Mouse (Mus musculus): Measurements from ENCODE around the gene Lsmem1. TPM values are rescaled to one million over a fixed set of nuclear protein-coding genes. Genes with fewer than 3 reads are reported as not detected.

Lsmem1 gene
- total RNA-seq, 2 experiments from 2014 or later, result 0.69 to 1.3 TPM

DNA sequence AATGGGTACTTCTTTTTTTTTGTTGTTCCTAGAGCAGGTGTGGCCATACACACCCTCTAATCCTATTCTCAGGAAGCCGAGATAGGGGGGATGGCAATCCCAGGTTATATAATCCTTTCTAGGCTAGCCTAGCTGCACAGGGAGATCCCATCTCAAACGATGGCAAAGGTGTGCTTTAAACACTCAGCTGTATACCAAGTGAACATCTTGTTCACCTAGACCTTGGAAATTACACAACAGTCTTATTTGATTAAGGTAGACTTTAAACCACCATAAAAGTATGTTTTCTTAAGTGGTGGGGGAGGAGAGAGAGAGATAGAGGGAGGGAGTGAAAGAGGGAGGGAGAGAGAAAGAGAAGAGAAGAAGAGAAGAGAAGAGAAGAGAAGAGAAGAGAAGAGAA lies 38.5 kb downstream of the Lsmem1 start:
- intact Hi-C loops (cut with DNase I), result loop anchor here (10.0 kb wide), 1 partner anchor 496 kb away; no protein-coding TSS in a partner anchor
- no peak for DNase-seq (ENCODE audit: low spot score in 2 of 2)

DNA sequence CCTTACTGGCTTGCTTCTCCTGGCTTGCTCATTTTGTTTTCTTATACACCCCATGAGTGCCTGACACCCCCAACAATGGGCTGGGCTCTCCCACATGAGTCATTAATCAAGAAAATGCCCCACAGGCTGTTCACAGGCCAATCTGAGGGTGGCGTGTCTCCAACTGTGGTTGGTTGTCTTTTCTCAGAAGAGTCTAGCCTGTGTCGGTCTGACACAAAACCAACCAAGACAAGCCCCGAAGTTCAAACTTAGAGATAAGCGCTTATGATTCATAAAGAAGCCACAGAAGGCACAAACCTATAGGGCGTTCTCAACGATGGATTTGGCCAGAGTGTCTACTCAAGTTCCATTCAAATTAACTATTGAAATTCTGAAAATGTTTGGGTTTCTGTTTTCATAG lies 45.1 kb downstream of the Lsmem1 start:
- DNase-seq (ENCODE audit: low spot score in 2 of 2), result no peak
- intact Hi-C loops (cut with DNase I), result no loop called here

DNA sequence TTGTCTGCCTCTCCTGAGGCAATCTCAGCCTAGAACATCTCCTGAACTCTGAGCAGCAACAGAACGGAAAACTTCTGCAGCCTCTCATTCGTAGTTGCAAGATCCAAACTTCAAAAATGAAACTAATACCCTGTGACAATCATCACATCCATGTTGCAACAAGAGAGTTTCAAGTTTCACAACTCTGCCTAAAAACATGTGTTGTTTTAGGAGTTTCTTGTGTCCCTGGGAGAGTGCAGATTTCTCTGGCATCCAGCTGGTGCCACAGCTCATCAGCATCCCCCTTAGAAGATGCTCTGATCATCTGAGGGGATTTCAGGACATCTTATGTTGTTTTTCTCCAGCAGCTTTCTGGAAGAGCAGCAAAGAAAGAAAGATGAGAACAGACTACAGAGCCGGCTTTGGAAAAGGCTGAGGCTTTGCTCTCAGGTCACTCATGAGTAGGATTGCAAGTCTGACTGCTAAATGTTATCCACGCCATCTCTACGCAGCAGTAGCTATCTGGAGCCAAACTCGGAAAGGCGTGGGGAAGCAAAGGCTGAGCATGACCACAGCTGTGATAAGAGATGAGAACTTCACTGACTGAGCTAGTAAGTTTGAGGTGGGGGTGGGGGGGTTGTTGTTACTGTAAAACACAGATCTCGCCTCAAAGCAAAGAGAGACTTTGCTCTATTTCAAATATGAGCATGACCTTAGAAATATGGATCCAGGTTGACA lies 46.8 kb downstream of the Lsmem1 start:
- no peak for DNase-seq (ENCODE audit: low spot score in 2 of 2)

DNA sequence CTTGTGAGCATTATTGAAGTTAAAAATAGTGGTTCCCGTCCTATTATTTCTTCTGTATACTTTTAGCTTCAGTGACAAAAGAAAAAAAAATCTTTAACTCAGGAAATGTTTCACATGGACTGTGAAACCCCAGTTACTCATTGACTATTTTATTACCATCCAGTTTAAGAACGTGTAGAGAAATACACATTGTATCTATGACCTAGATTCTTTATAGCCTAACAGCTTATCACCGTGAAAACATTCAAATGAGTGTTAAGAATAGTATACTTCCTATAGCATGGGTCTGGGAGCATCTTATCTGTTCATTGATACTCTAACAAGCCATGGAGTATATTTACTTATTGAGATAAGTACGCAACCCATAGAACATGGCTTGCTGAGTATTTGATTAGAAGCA lies 52.0 kb downstream of the Lsmem1 start:
- DNase-seq (ENCODE audit: low spot score in 2 of 2), result no peak
- intact Hi-C loops (cut with DNase I), result no loop called here

More for the DNA sequence above, 46.8 kb downstream of the Lsmem1 start:
- intact Hi-C loops (cut with DNase I), result no loop called here

DNA sequence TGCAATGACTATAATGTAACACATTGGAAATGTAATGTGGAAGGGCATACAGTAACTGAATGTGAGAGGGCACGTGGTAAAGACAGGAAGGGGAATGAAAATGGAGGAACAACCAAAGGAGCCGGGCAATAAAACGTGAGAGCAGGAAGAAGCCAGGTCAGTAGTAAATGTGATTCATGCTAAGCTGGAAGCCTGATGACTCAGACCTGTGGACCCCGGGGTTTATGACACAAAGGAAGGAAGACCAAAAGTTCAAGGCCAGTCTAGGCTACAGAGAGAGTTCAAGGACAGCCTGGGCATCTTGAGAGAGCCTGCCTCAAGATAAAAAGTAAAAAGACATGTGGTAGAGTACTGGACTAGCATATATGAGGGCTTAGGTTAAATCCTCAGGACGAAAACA lies 52.8 kb downstream of the Lsmem1 start:
- no peak for DNase-seq (ENCODE audit: low spot score in 2 of 2)
- intact Hi-C loops (cut with DNase I), result no loop called here

DNA sequence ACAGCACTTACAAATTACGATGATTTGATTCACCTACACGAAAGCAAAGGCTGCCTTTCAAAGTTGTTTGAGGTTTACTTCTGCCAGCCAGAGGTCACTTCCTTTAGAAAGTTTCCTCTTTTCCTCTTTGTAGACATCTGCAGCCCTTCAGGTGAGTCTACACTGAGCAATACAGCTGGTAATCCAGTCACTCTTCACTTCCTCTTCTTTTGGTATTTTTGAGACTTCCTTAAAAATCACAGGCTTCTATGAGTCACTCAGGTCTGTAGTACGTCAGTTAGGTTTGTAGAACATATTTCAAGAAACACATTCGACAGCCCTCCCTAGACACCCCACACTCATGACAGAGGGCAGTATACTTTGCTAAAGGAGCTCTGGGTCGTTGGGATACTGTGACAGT lies 58.6 kb downstream of the Lsmem1 start:
- intact Hi-C loops (cut with DNase I), result no loop called here
- DNase-seq (ENCODE audit: low spot score in 2 of 2), result no peak

DNA sequence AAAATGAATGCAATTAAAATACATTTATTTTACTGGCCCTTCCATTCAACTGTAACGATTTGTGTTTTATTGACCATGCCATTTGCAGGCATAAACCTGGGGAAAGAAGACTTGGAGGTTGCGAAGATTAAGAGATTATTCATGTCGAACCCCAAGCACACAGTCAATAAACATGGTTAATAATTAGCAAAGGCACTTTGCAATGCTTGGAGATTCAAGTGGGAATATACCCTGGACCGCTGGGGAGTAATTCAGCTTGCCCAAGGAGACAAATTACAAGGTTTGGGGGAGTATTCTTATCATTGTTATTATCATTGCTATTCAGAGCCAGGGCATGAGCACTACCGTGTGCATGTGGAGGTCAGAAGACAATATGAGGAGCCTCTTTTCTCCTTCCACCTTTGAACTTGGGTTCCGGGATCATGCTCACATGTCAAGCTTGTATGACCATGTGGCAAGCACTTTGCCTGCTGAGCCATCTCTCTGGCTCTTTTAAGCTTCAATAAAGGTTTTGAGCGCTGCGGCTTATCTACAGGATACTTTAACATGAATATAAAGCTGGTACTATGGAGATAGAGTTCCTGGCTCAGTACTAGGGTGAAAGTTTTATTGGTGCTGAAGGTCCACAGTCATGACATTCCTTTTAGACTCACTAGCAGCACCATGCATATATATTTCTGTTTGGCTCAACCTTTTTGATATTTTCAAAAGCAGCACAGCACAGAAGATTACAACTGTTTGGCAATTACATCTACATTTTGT lies 59.6 kb downstream of the Lsmem1 start:
- DNase-seq (ENCODE audit: low spot score in 2 of 2), result no peak
- intact Hi-C loops (cut with DNase I), result no loop called here

DNA sequence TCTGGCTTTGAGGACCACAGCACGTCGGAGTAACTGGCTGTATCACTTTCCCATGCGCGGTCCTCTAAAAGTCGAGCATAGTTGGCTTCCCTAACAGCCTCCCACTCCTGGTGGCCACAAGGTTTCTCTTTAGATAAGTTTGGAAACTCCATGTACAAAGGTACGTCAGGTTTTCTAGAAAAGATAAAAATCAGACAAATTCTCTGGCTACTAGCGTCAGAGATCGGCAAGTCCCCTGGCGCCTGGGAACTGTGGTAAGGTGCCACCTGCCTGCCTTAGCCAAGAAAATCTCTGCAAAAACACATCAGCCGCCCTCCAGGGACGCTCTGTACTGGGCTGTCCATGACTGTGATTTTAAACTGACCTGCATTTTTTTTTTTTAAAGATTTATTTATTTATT lies 64.8 kb downstream of the Lsmem1 start:
- intact Hi-C loops (cut with DNase I), result loop anchor here (2.0 kb wide), 1 partner anchor 52 kb away; no protein-coding TSS in a partner anchor
- no peak for DNase-seq (ENCODE audit: low spot score in 2 of 2)

DNA sequence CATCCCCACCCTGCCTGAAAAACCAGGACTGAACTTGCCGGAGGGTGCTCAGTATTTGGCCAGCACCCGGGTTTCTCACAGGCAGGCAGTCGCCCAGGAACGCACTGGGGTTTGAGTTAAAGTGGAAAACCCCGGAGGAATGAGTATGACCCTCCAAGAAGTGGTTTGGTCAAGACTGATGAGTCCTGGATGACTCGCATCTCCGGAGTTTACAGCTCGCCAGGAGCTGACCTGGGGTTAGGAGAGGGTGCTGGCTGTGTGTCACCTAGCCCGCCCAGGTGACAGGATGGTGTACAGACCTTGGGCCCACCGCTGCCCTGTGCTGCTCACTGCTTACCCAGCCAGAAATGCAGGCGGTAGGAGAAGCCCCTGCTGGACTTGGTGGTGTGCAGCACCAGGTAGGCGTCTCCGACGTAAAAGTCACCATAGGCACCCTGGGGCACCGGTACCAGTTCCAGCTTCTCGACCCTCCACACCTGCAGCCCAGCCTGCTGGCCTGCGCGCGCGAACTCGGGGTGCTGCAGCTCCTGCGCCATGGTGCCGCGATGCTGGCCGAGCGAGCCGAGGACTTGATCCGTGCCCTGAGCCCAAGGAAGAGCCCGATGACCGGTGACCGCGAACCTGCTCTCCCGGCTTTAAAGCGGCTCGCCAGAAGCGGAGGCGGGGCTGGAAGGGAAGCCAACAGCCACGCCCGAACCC lies 65.6 kb downstream of the Lsmem1 start, which contains the start of gene Scin:
TSS of gene Scin (minus strand) at position 656 of the 699 bp plus-strand sequence.
- intact Hi-C loops (cut with DNase I), result loop anchor here (2.0 kb wide), 1 partner anchor 51 kb away; no protein-coding TSS in a partner anchor
- DNase-seq (ENCODE audit: low spot score in 2 of 2), result no peak

DNA sequence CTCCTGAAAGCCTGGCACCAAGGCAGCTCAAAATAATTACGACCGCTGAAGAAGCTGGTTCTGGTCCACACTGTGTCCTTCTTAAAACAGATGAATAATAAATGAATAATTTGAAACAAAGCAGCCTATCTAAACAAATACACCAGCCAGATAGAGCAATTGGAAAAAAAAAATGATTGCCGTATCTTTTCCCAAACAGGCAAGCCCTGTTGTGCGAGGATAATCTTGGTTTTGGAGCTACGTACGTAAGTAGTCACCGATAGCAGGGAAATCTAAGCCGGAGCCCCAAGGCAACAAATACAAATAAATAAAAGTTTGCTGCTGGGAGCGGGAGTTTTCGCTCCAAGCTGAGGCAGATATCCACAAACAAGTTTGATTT lies 66.1 kb downstream of the Lsmem1 start:
- peak in 1 of 2 experiments; percentile 3 for DNase-seq (ENCODE audit: low spot score in 2 of 2)
- intact Hi-C loops (cut with DNase I), result no loop called here

Small RNA genes lying within 50 kb of the gene (microRNA-seq; reads per million reads assigned to microRNA genes)
- 0.34 to 0.74 reads per million in 2 experiments for gene Mir1938

Other genes starting within 250 kb of the Lsmem1 start
- 10 to 100 TPM; 48.1 to 48.2 TPM for gene Arl4a, start 161.5 kb downstream of the Lsmem1 start, total RNA-seq (2021)
- gene Scin, start 65.3 kb downstream of the Lsmem1 start, total RNA-seq (2021), result under 1 TPM in 1 of 2 experiments, not detected in 1; 0.18 TPM
- gene Ifrd1, start 49.0 kb upstream of the Lsmem1 start, total RNA-seq (2021), result 100 to 1,000 TPM; 110 TPM
- gene Zfp277, start 246.4 kb upstream of the Lsmem1 start, total RNA-seq (2021), result 10 to 100 TPM; 18.2 to 19.6 TPM
- 10 to 100 TPM; 90.2 to 93.0 TPM for gene Dock4, start 246.5 kb upstream of the Lsmem1 start, total RNA-seq (2021)